Mouse (Mus musculus) limb, embryonic 11.5 days (tissue): ENCODE measurements around the gene Il22ra2. TPM values are rescaled to one million over a fixed set of nuclear protein-coding genes. Genes with fewer than 3 reads are reported as not detected.
A peak's percentile ranks its signal among the peaks of the same experiment; 100 is the strongest.

Experiments used
- ATAC-seq: fragments of 200-750 bp; cut with Nextera tagmentation; 2 replicates; pipeline ENCODE4 v1.8.0; 2017; ENCODE audit warnings: low read depth; ENCODE audit not compliant: insufficient number of reproducible peaks, low FRiP score, low TSS enrichment
- DNase-seq: peaks from one replicate; pipeline ENCODE4 v3.0.0-alpha.2; 2015; ENCODE audit warnings: low spot score
- H3K27ac ChIP-seq: fragments of 300-500 bp; sonication (generic); replicated peaks from 2 replicates; pipeline ENCODE4 v1.5.1; 2014; ENCODE audit warnings: low read depth, mild to moderate bottlenecking, low read length
- H3K27me3 ChIP-seq: fragments of 300-500 bp; sonication (generic); 2 replicates; pipeline ENCODE4 v1.6.1; 2014; ENCODE audit warnings: mild to moderate bottlenecking, low read length, mixed read lengths; ENCODE audit not compliant: control insufficient read depth, insufficient read depth
- H3K36me3 ChIP-seq: fragments of 300-500 bp; sonication (generic); 2 replicates; pipeline ENCODE4 v1.6.1; 2014; ENCODE audit warnings: mild to moderate bottlenecking, low read length, moderate library complexity, mixed read lengths; ENCODE audit not compliant: control insufficient read depth, insufficient read depth
- H3K4me1 ChIP-seq: fragments of 300-500 bp; sonication (generic); 2 replicates; pipeline ENCODE4 v1.6.1; 2014; ENCODE audit warnings: low read length, mixed read lengths; ENCODE audit not compliant: control insufficient read depth, insufficient read depth
- H3K4me2 ChIP-seq: fragments of 300-500 bp; sonication (generic); 2 replicates; pipeline ENCODE4 v1.6.1; 2014; ENCODE audit warnings: low read depth, mild to moderate bottlenecking, moderate library complexity; ENCODE audit not compliant: severe bottlenecking
- H3K4me3 ChIP-seq: fragments of 300-500 bp; sonication (generic); 2 replicates; pipeline ENCODE4 v1.5.1; 2014; ENCODE audit warnings: low read depth, low read length
- H3K9ac ChIP-seq: fragments of 300-500 bp; sonication (generic); 2 replicates; pipeline ENCODE4 v1.6.1; 2014; ENCODE audit warnings: mild to moderate bottlenecking, low read length
- H3K9me3 ChIP-seq: fragments of 300-500 bp; sonication (generic); 2 replicates; pipeline ENCODE4 v1.6.1; 2016; ENCODE audit warnings: low read length; ENCODE audit not compliant: control insufficient read depth
- WGBS: fragments of 180-500 bp; shearing (Covaris S2); extraction: QIAGEN DNeasy Blood & Tissue Kit; methylation state at CpG from one replicate; pipeline ENCODE4 v1.1.7; 2014; 5-methylcytosine and 5-hydroxymethylcytosine counted together
- polyA plus RNA-seq: library from polyadenylated mRNA; unstranded; fragments of >200 nt; fragmentation: Nextera tagmentation; extraction: Ambion mirVana; gene quantifications from 2 replicates; pipeline ENCODE4 v1.2.1, GENCODE M21; 2014

The Il22ra2 gene
- polyA plus RNA-seq, 1 experiment from 2014 or later, result not detected

- 64% methylated on average over 2 of the region's 2 CpGs for WGBS
- Histone ChIP-seq H3K4me2 (no peak overlapping the region), H3K4me1 (0 out of 2 replicates have a peak, but pooled peaks cover 5% of the 10 kb centered on the region), H3K9me3 (no peaks in the 10 kb centered on the region), H3K27ac (no peak overlapping the region), H3K36me3 (no peaks in the 10 kb centered on the region), H3K27me3 (no peaks in the 10 kb centered on the region), H3K4me3 (no peak overlapping the region), H3K9ac (no peak overlapping the region)
- DNase-seq (no peak), ATAC-seq (no peak)
These were observed 10.2 kb upstream of the Il22ra2 start for GRCm38 (mm10) chr10:19611616-19612015.

GRCm38 (mm10) chr10:19613111-19613753 is 8.6 kb upstream of the Il22ra2 start:
- H3K9me3 ChIP-seq, result no peaks in the 10 kb centered on the region

GRCm38 (mm10) chr10:19619736-19620135 is 2.1 kb upstream of the Il22ra2 start:
- H3K4me1 ChIP-seq, result no peaks in the 10 kb centered on the region
- H3K36me3 ChIP-seq, result no peaks in the 10 kb centered on the region
- H3K27me3 ChIP-seq, result no peaks in the 10 kb centered on the region
- H3K4me3 ChIP-seq, result no peak overlapping the region
- WGBS, result 83% methylated on average over 5 of the region's 5 CpGs
- no peaks in the 10 kb centered on the region for H3K9me3 ChIP-seq
- ATAC-seq, result no peak
- no peak for DNase-seq
- H3K4me2 ChIP-seq, result no peak overlapping the region
- H3K9ac ChIP-seq, result no peak overlapping the region
- H3K27ac ChIP-seq, result no peak overlapping the region

More at GRCm38 (mm10) chr10:19613111-19613753, 8.6 kb upstream of the Il22ra2 start:
- DNase-seq, result no peak
- Histone ChIP-seq H3K4me3 (no peak overlapping the region), H3K27ac (no peak overlapping the region; the same call in 1 of the 2 replicates), H3K27me3 (no peaks in the 10 kb centered on the region), H3K4me2 (no peak overlapping the region), H3K9ac (no peak overlapping the region), H3K36me3 (no peaks in the 10 kb centered on the region), H3K4me1 (0 out of 2 replicates have a peak, but pooled peaks cover 5% of the 10 kb centered on the region)
- ATAC-seq, result no peak
- 60% methylated on average over 7 of the region's 7 CpGs for WGBS

GRCm38 (mm10) chr10:19624617-19625016 is 2.8 kb downstream of the Il22ra2 start:
- Histone ChIP-seq H3K4me3 (no peak overlapping the region), H3K9ac (no peak overlapping the region), H3K4me2 (no peak overlapping the region), H3K27me3 (no peaks in the 10 kb centered on the region), H3K4me1 (no peaks in the 10 kb centered on the region), H3K36me3 (no peaks in the 10 kb centered on the region), H3K27ac (no peak overlapping the region), H3K9me3 (no peaks in the 10 kb centered on the region)
- DNase-seq, result no peak
- ATAC-seq, result no peak
- WGBS, result 97% methylated on average over 1 of the region's 1 CpGs

- ATAC-seq (no peak), DNase-seq (peak; percentile 3)
- no peak overlapping the region for H3K4me2 ChIP-seq
- no peaks in the 10 kb centered on the region for H3K27me3 ChIP-seq
- no peak overlapping the region for H3K9ac ChIP-seq
- H3K27ac ChIP-seq, result no peak overlapping the region
- H3K36me3 ChIP-seq, result no peaks in the 10 kb centered on the region
- no peaks in the 10 kb centered on the region for H3K9me3 ChIP-seq
- 91% methylated on average over 2 of the region's 2 CpGs for WGBS
- H3K4me1 ChIP-seq, result no peaks in the 10 kb centered on the region
- no peak overlapping the region for H3K4me3 ChIP-seq
These were observed 5.5 kb downstream of the Il22ra2 start for GRCm38 (mm10) chr10:19627342-19627741.

- Histone ChIP-seq H3K27ac (no peak overlapping the region), H3K4me1 (no peaks in the 10 kb centered on the region), H3K36me3 (no peaks in the 10 kb centered on the region), H3K27me3 (no peaks in the 10 kb centered on the region), H3K4me2 (no peak overlapping the region), H3K4me3 (no peak overlapping the region), H3K9ac (no peak overlapping the region), H3K9me3 (no peaks in the 10 kb centered on the region)
- DNase-seq (peak; percentile 7), ATAC-seq (no peak)
- WGBS, result 89% methylated on average over 4 of the region's 4 CpGs
These were observed 6.0 kb downstream of the Il22ra2 start for GRCm38 (mm10) chr10:19627748-19628147.

GRCm38 (mm10) chr10:19631616-19632195 is 9.9 kb downstream of the Il22ra2 start:
- no peaks in the 10 kb centered on the region for H3K27me3 ChIP-seq
- H3K4me1 ChIP-seq, result no peaks in the 10 kb centered on the region
- no peak for ATAC-seq
- H3K4me2 ChIP-seq, result no peak overlapping the region
- 80% methylated on average over 13 of the region's 13 CpGs for WGBS
- DNase-seq, result peak; percentile 12
- no peaks in the 10 kb centered on the region for H3K36me3 ChIP-seq
- no peak overlapping the region for H3K27ac ChIP-seq
- no peak overlapping the region for H3K9ac ChIP-seq
- no peak overlapping the region for H3K4me3 ChIP-seq
- H3K9me3 ChIP-seq, result no peaks in the 10 kb centered on the region

- Histone ChIP-seq H3K4me1 (no peaks in the 10 kb centered on the region), H3K4me3 (no peak overlapping the region), H3K4me2 (no peak overlapping the region), H3K27ac (no peak overlapping the region), H3K9ac (no peak overlapping the region), H3K9me3 (no peaks in the 10 kb centered on the region), H3K36me3 (no peaks in the 10 kb centered on the region), H3K27me3 (no peaks in the 10 kb centered on the region)
- no peak for DNase-seq
- WGBS, result 90% methylated on average over 5 of the region's 5 CpGs
- no peak for ATAC-seq
These were observed 17.1 kb downstream of the Il22ra2 start for GRCm38 (mm10) chr10:19638851-19639250.
